In the genomic region with DNA sequence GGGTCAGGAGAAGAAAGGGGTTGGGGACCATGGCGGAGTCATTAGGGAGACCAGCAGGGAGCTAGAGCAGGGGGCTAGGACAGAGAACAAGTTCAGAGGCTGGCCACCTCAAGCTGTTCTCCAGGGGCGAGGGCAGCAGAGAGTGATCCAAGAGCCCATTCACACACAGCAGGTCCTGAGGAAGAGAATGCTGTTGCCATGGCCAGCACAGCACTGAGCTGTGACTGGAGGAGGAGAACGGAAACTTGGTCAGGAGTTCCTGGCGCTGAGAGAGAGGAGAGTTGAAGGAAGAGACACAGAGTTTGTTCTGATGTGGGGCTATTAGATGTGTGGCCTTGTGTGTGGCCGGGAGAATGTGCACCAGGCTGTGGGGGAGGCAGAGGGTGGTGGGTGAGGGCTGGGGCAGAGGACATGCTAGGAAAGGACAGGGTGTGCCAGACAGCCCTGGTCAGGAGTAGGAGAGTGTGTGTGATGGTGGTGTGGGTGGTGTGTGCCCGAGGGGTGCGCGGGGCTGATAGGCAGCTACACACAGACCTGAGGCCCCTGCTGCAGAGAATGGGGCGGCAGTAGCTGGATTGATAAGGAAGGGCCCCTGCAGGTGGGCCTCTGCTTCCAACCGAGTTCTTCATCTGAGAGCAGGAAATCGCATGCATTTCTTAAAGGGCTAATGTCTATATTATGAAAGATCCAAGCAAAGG, we compare ENCODE assay signal across 10 mouse cellular contexts. TPM values are rescaled to one million over a fixed set of nuclear protein-coding genes. Genes with fewer than 3 reads are reported as not detected.
DNase-seq lines count a peak whose midpoint lies in the region; ATAC-seq and TF ChIP-seq lines count a peak whose summit lies in the region.
"Had no signal": no experiment of that assay in that cellular context is flagged by ENCODE, and none has a peak within 500 bp of the region (broad histone marks: within the 10 kb centered on the region; RNA-seq: fewer than 3 reads in every experiment).

No protein-coding gene starts in this region.

- DNase-seq in hindbrain, embryonic 10.5 days (ENCODE audit: low spot score): peak; percentile 6
- DNase-seq in hindbrain, embryonic 11.5 days (ENCODE audit: low spot score): no peak
- no peak for DNase-seq in heart, postnatal 0 days (ENCODE audit: low spot score)
- DNase-seq in layer of hippocampus, postnatal 14 days (ENCODE audit: low spot score in 2 of 2): no peak
- no peak for DNase-seq in embryo, embryonic 10.5 days (ENCODE audit: low spot score)
- no peak for DNase-seq in frontal cortex, postnatal 25 days (ENCODE audit: low spot score in 2 of 2)

- peak overlapping the region; percentile 71 for H3K27ac ChIP-seq in hindbrain, embryonic 10.5 days
- H3K27ac ChIP-seq in hindbrain, embryonic 11.5 days (ENCODE audit: low read depth, low read length): no peak overlapping the region
- H3K27ac ChIP-seq in bone marrow, adult 2 months (ENCODE audit: control insufficient read depth, insufficient read depth, low read depth, low read length, poor library complexity): peak overlapping the region; percentile 76
- H3K27ac ChIP-seq in heart, postnatal 0 days (ENCODE audit: low read depth): peak overlapping the region; percentile 67
- H3K27ac ChIP-seq: forebrain, embryonic 13.5 days had no signal

- no peak overlapping the region for H3K9ac ChIP-seq in hindbrain, embryonic 11.5 days (ENCODE audit: low read depth, low read length)
- H3K9ac ChIP-seq in heart, postnatal 0 days (replicated peaks; ENCODE audit: low read depth, low read length): peak overlapping the region; percentile 35; the same call in 1 of the 2 replicates
- H3K9ac ChIP-seq: forebrain, embryonic 13.5 days had no signal

- H3K4me2 ChIP-seq in hindbrain, embryonic 11.5 days (replicated peaks; ENCODE audit: low read depth, low read length): no peak overlapping the region
- peak overlapping the region; percentile 1; the same call in 1 of the 2 replicates for H3K4me2 ChIP-seq in heart, postnatal 0 days (ENCODE audit: low read depth, low read length)
- H3K4me2 ChIP-seq: forebrain, embryonic 13.5 days had no signal

- H3K4me3 ChIP-seq in hindbrain, embryonic 10.5 days: no peak overlapping the region
- no peak overlapping the region for H3K4me3 ChIP-seq in hindbrain, embryonic 11.5 days (ENCODE audit: low read depth, low read length)
- no peak overlapping the region for H3K4me3 ChIP-seq in bone marrow, adult 2 months (replicated peaks; ENCODE audit: control insufficient read depth, low read depth, low read length)
- no peak overlapping the region for H3K4me3 ChIP-seq in heart, postnatal 0 days (ENCODE audit: low read depth, low read length)
- H3K4me3 ChIP-seq: forebrain, embryonic 13.5 days; myocyte had no signal

- H3K36me3 ChIP-seq in hindbrain, embryonic 10.5 days: no peaks in the 10 kb centered on the region
- H3K36me3 ChIP-seq in hindbrain, embryonic 11.5 days (ENCODE audit: control insufficient read depth, insufficient read depth, low read length): no peaks in the 10 kb centered on the region
- peaks cover 14% of the 10 kb centered on the region for H3K36me3 ChIP-seq in heart, postnatal 0 days (replicated peaks; ENCODE audit: control insufficient read depth, insufficient read depth, low read length)

- no peaks in the 10 kb centered on the region for H3K9me3 ChIP-seq in hindbrain, embryonic 10.5 days
- no peaks in the 10 kb centered on the region for H3K9me3 ChIP-seq in hindbrain, embryonic 11.5 days (ENCODE audit: control insufficient read depth, low read length)
- H3K9me3 ChIP-seq in heart, postnatal 0 days (replicated peaks; ENCODE audit: control insufficient read depth, low read length): no peaks in the 10 kb centered on the region
- H3K9me3 ChIP-seq: forebrain, embryonic 13.5 days had no signal

- H3K4me1 ChIP-seq in hindbrain, embryonic 10.5 days (replicated peaks): peaks cover 54% of the 10 kb centered on the region
- H3K4me1 ChIP-seq in hindbrain, embryonic 11.5 days (replicated peaks; ENCODE audit: control insufficient read depth, insufficient read depth, low read length): no peaks in the 10 kb centered on the region; the same call in 1 of the 2 replicates
- H3K4me1 ChIP-seq in bone marrow, adult 2 months (ENCODE audit: control insufficient read depth, insufficient read depth, low read length): peaks cover 7% of the 10 kb centered on the region
- peaks cover 55% of the 10 kb centered on the region for H3K4me1 ChIP-seq in heart, postnatal 0 days (ENCODE audit: control insufficient read depth, insufficient read depth)
- H3K4me1 ChIP-seq: forebrain, embryonic 13.5 days had no signal

- TF ChIP-seq CTCF in bone marrow, adult 2 months (IDR thresholded peaks at IDR 0.05; ENCODE audit: control insufficient read depth, insufficient read depth, low read length): no peak
- TF ChIP-seq CTCF in heart, postnatal 0 days (IDR thresholded peaks at IDR 0.05; ENCODE audit: low read depth): no peak

- TF ChIP-seq POLR2A in bone marrow, adult 2 months (IDR thresholded peaks at IDR 0.05; ENCODE audit: borderline replicate concordance, control insufficient read depth, low read depth, low read length): no peak

- TF ChIP-seq EP300 in heart, postnatal 0 days (IDR thresholded peaks at IDR 0.05; ENCODE audit: low read depth): no peak

- H3K27me3 ChIP-seq in hindbrain, embryonic 10.5 days (ENCODE audit: insufficient read depth, poor library complexity, severe bottlenecking): no peaks in the 10 kb centered on the region
- H3K27me3 ChIP-seq in hindbrain, embryonic 11.5 days (ENCODE audit: control insufficient read depth, insufficient read depth, low read length): no peaks in the 10 kb centered on the region
- H3K27me3 ChIP-seq in heart, postnatal 0 days (ENCODE audit: control insufficient read depth, insufficient read depth, low read length): no peaks in the 10 kb centered on the region
- H3K27me3 ChIP-seq: forebrain, embryonic 13.5 days had no signal

- ATAC-seq in hindbrain, embryonic 11.5 days (ENCODE audit: low FRiP score): no peak
- peak; percentile 54 for ATAC-seq in heart, postnatal 0 days (ENCODE audit: insufficient read depth, low read depth)
- ATAC-seq in megakaryocyte-erythroid progenitor cell, adult 5-6 weeks (replicated peaks; ENCODE audit: low FRiP score, low TSS enrichment, poor library complexity, severe bottlenecking): peak; percentile 72
- ATAC-seq: forebrain, embryonic 13.5 days had no signal

- WGBS in hindbrain, embryonic 10.5 days: 38% methylated on average over 11 of the region's 11 CpGs
- 42% methylated on average over 11 of the region's 11 CpGs for WGBS in hindbrain, embryonic 11.5 days
- 36% methylated on average over 11 of the region's 11 CpGs for WGBS in bone marrow, adult 2 months
- 25% methylated on average over 11 of the region's 11 CpGs for WGBS in heart, postnatal 0 days

RNA-seq across cellular contexts. Expression of gene Slc41a3, which starts 18.4 kb away (rescaled TPM):
- 2.8 and 3.6 TPM in 2 replicates for polyA plus RNA-seq in hindbrain, embryonic 10.5 days (2016; fragmentation: Nextera tagmentation; extraction: Ambion mirVana)
- polyA plus RNA-seq in hindbrain, embryonic 11.5 days (2014; fragmentation: Nextera tagmentation; extraction: Ambion mirVana): 3.2 and 3.5 TPM in 2 replicates
- polyA plus RNA-seq in bone marrow, adult 2 months (2011; ENCODE audit: insufficient read depth, insufficient read length, low replicate concordance, missing spikeins): 4.8 and 6.3 TPM in 2 replicates
- total RNA-seq in heart, postnatal 0 days (2014; rRNA removed; ENCODE audit: low replicate concordance): 35.0 and 39.8 TPM in 2 replicates
- polyA plus RNA-seq in heart, postnatal 0 days (2015; fragmentation: Nextera tagmentation; extraction: Ambion mirVana): 17.5 and 23.4 TPM in 2 replicates
- 31.4 and 38.5 TPM in 2 replicates for total RNA-seq in megakaryocyte-erythroid progenitor cell, adult 5-6 weeks (2014; fragmentation: Nextera tagmentation)
- 11.8 and 14.5 TPM in 2 replicates for total RNA-seq in megakaryocyte-erythroid progenitor cell, adult 5-6 weeks (2017)
- 1 to 10 TPM; 5.9 to 9.1 TPM for total RNA-seq in layer of hippocampus, postnatal 14 days (2021)
